Mouse (Mus musculus) spleen, postnatal 36 days (tissue): ENCODE data around the gene Dazl.

ENCODE experiments used
- DNase-seq, 2 experiments: peaks; one replicate each; pipeline ENCODE4 v3.0.0; 2022; ENCODE audit warnings: low spot score in 2 of 2, mixed read lengths in 1 of 2

The Dazl gene

DNA sequence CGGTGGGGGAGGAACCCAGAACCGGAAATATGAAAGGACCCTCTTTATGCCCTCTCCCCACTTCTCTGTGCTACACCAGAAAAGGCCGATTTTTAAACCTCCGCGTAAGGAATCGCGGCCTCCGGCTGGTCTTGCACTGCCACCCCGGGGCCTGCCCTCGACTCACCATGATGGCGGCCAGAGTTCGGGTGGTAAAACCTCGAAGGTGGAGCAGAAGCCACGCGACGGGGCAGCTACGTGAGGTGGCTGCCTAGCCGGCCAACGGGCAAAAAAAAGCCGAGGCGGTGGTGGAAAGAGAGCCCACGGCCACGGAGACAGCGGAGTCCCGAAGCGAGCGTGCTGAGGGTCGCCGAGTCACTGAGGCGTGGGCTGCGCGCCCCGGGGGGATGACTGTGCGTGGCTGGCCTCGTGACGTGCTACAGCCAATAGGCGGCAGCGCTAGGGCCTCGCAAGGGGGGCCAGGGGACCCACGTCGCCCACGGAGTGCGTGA is at the start of gene Dazl:
Gene Dazl (minus strand): TSS at position 396 of the 491 bp plus-strand sequence.
- no peak for DNase-seq

DNA sequence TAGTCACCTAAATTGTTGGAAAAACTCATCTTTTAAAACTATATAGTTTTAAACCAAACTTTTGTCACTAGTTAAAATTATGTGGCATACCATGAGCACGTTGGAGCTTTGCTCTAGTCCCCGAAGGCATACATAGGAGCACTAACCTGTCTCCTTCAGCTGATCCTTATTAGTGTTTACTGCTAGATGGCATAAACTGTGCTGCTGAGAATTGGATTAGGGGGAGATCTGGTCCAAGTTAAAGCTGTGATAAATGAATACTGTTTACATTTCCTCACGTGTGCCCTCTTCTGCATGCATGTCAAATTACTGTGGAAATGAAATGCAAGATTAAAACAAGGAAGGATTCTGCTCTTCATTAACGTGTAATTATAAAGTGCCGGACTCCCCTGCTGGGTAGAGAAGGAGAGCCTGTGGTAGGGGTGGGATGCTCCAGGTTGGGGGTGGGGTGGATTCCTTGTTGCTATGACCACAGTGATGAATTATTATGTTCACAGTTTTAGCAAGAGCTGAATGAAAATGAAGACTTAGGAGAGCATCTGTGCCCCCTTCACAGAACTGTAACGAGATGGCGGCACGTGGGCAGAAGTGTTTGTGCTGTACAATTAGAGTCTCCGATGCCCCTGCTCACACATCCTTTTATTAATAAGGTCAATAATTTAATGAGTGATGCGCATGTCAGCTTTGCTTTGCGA is 48.6 kb upstream of the Dazl start:
- no peak for DNase-seq

DNA sequence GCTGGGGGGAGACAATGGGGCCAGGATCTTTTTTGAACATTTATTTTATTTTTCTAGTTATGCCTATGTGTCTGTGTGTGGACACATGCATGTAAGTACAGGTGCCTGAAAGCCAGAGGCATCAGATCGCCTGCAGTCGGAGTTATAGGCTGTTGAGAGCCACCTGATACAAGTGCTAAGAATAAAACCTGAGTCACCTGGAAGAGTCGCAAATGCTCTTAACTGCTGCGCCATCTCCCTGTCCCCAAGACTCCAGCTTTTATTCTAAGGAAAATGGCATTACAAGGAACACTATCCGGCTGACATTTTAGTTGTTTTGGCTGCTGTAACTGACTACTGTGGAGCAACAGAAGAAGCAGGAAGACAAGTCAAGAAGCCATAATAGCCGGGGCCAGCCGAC is 45.5 kb upstream of the Dazl start:
- no peak for DNase-seq

DNA sequence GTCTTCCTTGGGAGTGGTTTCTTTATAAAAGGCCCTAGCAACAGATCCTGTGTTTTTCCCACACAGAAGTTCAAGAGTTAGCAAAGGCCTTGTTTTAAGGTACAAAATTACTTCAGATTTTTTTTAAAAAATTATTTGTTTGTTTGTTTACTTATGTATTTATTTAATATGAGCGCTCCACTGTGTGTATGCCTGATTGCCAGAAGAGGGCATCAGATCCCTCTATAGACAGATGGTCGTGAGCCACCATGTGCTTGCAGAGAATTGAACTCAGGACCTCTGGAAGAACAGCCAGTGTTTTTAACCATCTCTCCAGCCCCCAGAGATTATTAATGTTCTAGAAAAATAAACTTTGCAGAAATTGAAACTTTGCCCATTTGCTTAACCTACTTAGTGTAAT is 42.3 kb upstream of the Dazl start:
- DNase-seq = no peak

DNA sequence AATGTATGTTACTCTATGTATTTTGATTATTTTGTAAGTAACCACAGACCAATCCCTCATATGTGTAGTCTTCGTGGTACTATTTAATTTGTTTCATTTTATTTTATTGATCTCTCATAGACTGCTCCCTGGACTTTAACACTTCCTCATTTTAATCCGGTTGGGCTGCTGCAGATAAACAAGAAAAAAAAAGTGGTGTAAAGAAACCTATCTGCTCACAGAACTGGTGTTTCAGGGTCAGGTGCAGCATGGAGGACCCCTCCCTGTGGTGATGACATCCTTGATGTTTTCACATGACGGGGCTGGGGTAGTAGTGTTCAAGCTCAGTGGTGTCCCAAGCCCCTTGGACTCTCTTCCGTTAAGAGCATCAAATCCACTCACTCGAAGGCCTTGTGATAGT is 41.3 kb upstream of the Dazl start:
- no peak for DNase-seq

DNA sequence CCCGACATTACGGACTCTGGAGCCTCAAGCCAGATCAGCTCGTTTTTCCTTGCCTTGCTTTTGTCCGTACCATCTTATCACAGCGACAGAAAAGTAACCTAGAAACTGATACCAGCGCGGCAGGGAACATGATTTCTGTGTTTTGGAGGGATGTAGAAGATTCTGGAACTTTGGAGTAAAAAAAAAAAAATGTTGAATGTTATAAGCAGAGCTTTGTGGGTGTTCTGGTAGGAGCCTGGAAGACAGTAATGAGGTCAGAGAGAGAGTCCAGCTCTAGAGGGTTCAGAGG is 38.5 kb upstream of the Dazl start:
- no peak for DNase-seq

DNA sequence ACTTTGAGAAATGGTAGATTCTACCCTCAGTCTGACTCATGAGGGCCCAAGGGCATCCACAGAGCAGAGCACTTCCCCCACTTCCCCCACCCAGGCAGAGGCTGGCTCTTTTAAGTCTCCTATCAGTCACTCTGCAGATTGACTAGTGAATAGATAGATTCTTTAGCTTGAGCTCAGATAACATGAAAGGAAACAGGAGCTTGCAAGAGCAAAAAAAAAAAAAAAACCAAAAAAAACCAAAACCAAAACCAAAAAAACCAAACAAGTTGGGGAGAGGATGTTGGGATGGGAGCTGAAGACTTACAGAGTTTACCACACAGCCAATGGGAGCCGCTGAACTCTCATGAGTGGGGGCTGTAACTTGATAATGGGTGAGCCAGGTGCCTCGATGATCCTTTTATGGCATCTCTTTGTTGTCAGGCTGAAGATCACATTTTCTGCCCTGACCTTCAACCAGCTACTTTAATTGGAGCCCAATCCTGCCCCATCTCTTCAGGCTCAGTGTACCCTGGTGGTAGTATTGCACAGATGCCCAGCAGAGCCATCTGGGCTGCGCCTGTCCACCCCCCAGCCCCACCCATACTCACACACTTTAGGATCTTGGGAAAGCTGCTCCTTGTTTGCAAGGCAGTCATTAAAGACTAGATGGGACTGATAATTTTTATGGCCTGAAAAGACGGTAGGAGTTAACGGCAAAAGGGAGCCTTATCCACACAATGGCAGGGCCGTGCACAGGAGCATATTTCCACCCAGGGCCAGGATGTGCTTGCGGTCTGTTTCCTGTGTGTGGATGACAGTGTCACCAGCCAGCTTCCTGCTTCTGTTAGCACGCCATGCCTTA is 38.0 kb upstream of the Dazl start:
- DNase-seq = peak; percentile 24 to 31

DNA sequence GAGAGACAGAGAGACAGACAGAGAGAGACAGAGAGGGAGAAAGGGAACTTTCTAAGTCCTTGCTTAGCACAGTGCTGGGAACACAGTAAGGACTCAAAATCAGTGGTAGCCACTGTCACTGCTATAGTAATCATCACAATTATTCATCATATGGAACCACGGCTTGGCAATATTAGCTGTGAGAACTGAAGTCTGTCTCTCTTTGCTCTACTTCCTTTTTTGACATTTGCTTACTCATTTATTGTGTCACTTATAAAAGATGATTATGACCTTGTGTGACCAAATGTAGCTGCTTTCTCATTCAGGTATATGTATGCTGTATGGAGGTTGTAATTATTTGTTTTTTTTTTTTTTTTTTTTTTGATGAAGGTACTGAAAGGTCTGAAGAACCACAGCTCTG is 36.8 kb upstream of the Dazl start:
- no peak for DNase-seq

DNA sequence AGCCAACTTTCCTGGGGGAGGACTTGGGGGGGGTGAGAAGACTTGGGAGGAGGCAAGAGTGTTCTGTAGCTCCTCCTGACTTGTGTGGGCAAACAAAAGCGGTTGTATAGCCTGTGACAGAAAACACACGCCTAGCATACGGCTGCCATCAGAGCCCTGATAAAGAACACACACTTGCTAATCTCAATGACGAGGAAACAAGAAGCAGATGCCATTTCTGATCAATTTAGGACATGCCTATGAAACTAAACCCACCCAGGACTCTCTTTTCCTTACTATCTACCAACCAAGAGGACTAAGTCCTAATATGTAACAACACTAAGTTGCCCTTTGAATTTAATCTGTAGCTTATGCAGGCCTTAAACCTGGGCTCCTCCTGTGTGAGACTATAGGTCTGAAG is 31.2 kb upstream of the Dazl start:
- DNase-seq = no peak

DNA sequence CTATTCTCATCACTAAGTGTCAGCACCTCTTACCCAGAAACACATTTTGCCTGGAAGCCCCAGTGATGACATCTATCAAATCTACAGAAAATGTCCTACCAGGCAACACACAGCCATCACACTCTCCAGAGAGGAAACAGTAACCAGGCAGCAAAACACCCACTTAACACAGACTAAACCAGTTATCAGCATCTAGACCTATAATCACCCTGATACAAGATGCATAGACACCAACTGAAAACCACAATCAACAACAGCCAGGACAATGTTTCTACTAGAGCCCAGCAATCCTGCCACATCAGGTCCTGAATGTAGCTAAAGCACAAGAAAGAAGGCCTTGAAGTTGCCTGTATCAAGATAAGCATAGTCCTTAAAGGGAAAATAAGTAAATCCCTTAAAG is 25.4 kb upstream of the Dazl start:
- no peak for DNase-seq

DNA sequence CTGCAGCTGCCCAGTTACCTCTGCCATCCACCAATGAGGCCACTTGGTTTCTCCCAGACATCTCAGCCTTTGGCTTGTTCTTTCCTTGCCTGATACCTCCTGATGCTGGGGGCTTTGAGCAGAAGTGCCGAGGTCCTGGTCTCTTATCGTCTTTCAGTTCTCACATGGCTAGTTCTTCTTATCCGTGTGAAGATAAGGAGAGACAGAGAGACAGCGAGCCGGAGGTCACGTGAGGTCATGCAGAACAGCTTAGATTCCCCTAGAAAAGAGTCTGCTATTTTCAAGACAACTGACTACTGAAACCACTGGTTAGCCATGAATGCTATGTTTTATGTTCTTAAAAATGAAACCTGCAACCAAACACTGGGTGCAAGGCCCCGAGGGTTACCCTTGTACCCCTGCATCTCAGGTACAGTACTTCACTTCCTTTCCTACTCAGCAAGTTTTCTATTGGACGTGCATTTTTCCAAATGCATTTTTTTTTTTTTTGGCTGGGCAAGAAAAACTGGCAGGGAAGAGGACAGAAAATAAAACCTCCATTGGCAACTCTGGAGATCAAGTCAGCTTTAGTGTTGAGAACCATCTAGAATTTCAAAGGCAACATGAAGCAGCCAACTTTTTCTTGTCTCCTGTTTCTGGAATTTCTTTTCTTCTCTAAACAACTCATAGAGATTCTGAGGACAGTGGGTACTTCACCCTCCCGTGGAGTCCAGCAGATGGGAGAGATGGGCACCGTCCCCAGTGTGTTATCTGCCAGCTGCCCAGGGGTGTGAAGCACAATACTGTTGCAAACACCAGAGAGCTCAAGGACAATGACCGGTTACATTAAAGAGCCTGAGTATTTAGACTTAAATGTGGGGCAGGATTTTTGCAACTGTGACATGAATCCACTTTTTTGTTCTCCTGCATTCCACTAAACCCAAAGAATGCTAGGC is 23.0 kb upstream of the Dazl start:
- no peak for DNase-seq

DNA sequence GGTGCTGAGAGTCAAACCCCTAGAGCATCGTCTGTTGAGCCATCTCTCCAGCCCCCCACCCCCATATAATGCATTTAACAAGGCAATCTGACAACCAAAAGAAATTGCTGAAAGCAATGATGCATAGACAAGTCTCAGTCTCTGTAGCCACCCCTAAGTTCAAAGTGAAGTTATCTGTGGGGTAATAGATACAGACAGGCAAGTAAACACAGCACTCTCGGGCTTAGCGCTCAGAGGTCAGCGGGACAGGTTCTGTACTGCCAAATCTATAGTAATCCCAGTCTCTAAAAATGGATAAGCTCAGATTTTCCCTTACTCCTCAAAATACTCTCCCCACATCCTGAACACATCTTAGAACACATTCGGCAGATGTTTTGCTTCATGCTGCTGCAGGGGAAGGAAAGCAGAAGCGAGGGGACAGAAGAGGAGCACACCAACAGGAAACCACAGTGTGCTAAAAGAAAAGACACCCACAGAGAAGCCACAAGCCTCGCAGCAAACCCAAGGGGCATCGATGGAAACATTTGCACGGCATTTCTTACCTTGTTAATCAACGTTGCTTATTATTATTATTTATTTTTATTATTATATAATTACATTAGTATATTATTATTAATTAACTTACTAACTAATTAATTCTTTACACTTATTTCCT is 16.8 kb upstream of the Dazl start:
- peak in 1 of 2 experiments; percentile 13 for DNase-seq

DNA sequence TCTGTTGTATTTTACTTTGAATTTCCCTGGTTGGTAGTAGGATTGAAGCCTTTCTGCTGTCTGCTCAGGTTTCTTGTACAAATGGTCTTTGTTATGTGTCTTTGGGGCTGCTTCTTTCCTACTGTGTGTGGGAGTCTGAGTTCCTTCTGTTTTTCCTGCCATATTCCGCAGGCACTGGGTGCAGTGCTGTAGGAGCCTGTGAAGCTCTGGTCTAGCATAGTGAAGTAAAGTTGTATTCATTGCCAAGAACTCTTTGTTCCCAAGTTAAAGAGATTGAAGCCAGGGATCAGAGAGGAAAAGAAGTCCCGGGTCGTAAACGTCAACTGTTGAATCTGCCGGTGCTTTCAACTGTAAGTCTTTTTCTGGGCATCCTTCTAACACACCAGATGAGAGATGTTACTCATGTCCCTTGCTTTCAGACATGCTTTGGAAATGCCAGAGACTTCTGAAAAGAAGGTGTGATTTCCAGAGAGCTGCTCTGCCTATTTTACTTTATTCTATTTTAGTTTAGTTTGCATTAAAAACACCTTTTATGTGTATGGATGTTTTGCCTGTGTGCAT is 16.2 kb upstream of the Dazl start:
- DNase-seq = no peak

DNA sequence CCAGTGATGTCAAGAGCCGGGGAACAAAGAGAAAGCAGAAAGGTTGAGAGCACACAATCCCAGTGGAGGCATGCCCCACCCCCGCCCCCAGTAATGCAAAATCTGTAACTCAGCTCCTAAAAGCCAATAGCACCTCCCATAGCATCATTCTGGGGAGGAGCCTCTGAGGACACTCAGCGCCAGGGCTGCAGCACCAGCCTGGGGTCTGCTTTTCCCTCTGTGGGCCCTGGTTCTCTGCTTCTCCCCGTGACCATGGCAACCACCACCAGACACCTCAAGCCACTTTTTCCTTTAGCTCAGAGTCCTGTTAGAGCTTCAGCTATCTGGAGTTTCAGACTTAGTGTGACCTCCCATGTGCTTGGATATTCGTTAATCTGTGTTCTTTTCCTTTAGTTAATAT is 15.4 kb upstream of the Dazl start:
- DNase-seq = no peak

DNA sequence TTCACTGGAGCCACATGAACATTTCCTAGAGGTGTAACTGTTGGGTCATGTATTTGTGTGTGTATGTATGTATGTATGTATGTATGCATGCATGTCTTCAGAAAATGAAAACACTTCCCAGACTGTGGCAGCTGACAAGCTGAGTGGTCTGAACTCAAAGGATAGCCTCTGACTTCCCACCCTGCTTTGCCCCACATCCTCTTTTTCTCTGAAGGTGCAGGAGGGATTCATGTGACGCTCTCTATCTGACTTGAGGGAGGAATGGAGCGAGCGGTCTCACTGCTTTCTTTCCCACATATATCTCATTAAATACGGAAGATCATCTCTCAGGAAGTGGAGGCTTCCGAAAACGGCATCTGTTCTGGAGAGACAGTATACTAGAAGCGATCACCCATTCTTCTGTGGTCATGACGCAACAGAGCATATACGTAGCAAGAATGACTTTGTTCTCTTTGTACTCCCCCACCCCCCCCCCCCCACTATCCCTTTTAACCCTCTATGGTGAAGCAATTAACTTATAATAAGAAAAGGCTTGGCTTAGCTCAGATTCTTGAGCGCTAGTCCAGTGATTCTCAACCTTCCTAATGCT is 14.7 kb upstream of the Dazl start:
- no peak for DNase-seq

DNA sequence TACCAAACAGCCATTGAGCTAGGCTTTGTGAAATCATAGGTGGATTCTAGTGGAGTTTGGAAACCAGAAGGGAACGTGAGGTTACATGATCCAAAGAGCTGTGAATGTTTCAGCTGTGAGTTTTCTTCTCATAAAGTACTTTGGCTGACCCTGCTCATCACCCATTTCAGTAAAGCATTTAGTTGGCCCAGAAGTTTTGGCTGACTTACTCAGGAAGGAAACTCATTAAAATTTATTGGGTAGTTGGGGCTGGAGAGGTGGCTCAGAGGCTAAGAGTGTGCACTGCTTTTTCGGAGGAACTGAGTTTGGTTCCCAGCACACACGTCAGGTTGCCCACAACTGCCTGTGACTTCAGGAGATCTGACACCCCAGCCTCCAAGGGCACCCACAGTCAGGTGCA is 9.4 kb upstream of the Dazl start:
- DNase-seq = no peak

DNA sequence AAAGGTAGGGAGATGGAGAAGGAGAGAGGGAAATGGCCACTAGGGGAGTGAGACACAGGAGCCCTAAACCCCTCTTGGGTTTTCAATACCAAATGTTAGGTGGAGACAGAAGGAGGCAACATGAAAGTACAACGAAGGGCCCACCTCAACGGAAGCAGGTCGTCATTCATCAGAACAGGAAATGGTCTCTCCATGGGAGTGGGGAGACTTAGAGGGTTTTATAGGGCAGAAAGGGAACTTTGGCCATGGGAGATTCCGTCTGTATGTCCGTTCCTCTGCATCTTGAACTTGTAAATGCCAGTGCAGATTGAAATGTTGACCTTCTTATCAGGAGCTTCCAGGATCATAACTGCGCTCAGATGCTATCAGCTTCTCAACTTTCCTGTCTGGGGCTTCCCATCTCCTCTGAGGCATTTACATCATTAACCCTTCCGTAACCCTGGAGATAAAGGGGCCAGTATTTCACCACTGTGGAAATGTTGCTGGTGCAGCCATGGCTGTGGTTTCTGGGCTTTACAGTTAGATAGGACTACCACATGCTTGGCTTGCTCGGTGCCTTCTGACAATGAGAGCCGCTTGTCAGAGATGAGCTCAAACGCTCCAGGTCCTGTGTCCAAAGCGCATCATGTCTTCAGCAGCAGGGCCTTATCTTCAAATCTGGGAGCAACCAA is 6.9 kb upstream of the Dazl start:
- no peak for DNase-seq

DNA sequence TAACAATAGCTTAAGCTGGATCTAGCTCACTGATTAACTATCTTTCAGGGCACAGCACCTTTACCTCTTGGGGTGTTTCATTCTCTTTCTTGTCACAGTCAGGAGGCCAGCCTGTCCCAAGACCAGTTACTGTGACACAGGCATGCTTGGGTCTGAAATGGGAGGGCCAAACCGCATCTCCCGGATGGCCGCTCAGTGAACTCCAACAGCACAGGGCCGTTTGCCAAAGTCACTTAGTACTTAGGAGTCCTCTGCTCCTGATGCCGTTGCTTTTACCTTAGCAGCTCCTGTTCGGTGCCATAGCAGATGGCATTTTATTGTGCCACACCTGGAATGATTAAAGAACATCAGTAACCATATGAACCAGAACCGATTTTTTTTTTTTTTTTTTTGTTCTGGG is 5.4 kb upstream of the Dazl start:
- no peak for DNase-seq

DNA sequence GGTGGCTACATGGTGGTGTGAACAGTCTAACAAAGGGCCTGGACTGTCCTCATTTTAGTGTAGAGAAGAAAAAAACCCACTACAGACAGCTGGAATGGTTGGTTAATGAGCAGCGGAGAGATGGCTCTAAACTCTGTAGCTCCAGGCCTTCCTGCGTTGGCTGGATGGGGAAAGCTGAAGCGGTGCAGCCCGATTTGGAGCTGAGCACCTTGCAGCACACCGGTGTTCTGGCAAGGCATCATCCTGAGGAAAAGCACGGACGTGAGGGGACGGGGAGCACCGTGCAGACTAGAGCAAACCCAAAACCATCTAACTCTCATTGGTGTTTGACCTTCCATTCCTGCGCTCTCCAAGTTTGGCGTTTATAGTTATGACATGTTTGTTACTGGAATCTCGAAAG is 1.3 kb upstream of the Dazl start:
- DNase-seq = no peak

DNA sequence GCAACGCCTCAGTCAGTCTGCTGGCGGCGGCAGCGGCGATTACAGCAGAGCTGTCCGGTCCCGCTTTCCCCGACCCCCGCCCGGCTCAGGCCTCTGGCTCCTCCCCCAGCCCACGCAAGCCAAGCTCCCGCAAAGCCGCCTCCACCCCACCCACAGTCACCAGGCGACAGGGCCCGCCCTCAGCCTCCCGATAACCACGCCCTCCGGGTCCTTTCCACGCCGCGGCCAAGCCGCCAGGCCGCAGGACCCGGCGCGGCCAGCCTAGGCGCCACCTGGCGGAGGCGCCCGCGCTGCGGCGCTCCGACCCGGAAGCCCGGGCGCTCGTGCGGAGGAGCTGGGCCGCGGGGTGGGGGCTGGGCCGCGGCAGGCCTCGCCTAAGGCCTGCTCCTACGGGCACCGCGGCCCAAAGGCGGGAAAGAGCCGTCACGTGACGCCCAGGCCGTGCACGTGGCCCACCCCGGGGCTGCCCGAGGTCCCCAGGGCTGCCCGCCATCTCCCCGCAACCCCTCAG is 720 bp downstream of the Dazl start:
- peak; percentile 90 to 91 for DNase-seq
